Mouse (Mus musculus) forebrain, embryonic 11.5 days (tissue): ENCODE measurements around the gene Cdk5. TPM values are rescaled to one million over a fixed set of nuclear protein-coding genes. Genes with fewer than 3 reads are reported as not detected.

Source experiments
- ATAC-seq: fragments of 200-750 bp; cut with Nextera tagmentation; replicated peaks from 2 replicates; pipeline ENCODE4 v1.8.0; 2017; ENCODE audit warnings: moderate TSS enrichment; ENCODE audit not compliant: low FRiP score
- DNase-seq: peaks from one replicate; pipeline ENCODE4 v3.0.0-alpha.2; 2017; ENCODE audit warnings: low spot score
- H3K27ac ChIP-seq: fragments of 300-500 bp; sonication (generic); 2 replicates; pipeline ENCODE4 v1.5.1; 2014; ENCODE audit warnings: low read depth, low read length
- H3K27me3 ChIP-seq: fragments of 300-500 bp; sonication (generic); 2 replicates; pipeline ENCODE4 v1.6.1; 2014; ENCODE audit warnings: mild to moderate bottlenecking, low read length, mixed read lengths; ENCODE audit not compliant: control insufficient read depth, insufficient read depth
- H3K36me3 ChIP-seq: fragments of 300-500 bp; sonication (generic); 2 replicates; pipeline ENCODE4 v1.6.1; 2014; ENCODE audit warnings: mild to moderate bottlenecking, low read length, moderate library complexity, mixed read lengths; ENCODE audit not compliant: control insufficient read depth, insufficient read depth
- H3K4me1 ChIP-seq: fragments of 300-500 bp; sonication (generic); replicated peaks from 2 replicates; pipeline ENCODE4 v1.6.1; 2014; ENCODE audit warnings: low read length, mixed read lengths; ENCODE audit not compliant: control insufficient read depth, insufficient read depth
- H3K4me2 ChIP-seq: fragments of 300-500 bp; sonication (generic); 2 replicates; pipeline ENCODE4 v1.6.1; 2014; ENCODE audit warnings: low read depth, mild to moderate bottlenecking, low read length, moderate library complexity, mixed read lengths; ENCODE audit not compliant: severe bottlenecking
- H3K4me3 ChIP-seq: fragments of 300-500 bp; sonication (generic); 2 replicates; pipeline ENCODE4 v1.5.1; 2014; ENCODE audit warnings: low read depth, low read length
- H3K9ac ChIP-seq: fragments of 300-500 bp; sonication (generic); 2 replicates; pipeline ENCODE4 v1.6.1; 2014; ENCODE audit warnings: low read length
- H3K9me3 ChIP-seq: fragments of 300-500 bp; sonication (generic); 2 replicates; pipeline ENCODE4 v1.6.1; 2016; ENCODE audit warnings: low read length, mixed read lengths; ENCODE audit not compliant: control insufficient read depth
- WGBS: fragments of 180-500 bp; shearing (Covaris S2); extraction: QIAGEN DNeasy Blood & Tissue Kit; methylation state at CpG from one replicate; pipeline ENCODE4 v1.1.7; 2014; 5-methylcytosine and 5-hydroxymethylcytosine counted together
- polyA plus RNA-seq: library from polyadenylated mRNA; unstranded; fragments of >200 nt; fragmentation: Nextera tagmentation; extraction: Ambion mirVana; gene quantifications from 2 replicates; pipeline ENCODE4 v1.2.1, GENCODE M21; 2014

Cdk5 gene
- polyA plus RNA-seq, 1 experiment from 2014 or later, result 47.5 TPM

GRCm38 (mm10) chr5:24381988-24382387 lies 41.3 kb downstream of the Cdk5 start:
- 64% methylated on average over 2 of the region's 2 CpGs for WGBS
- peaks cover 13% of the 10 kb centered on the region for H3K27me3 ChIP-seq
- no peaks in the 10 kb centered on the region for H3K9me3 ChIP-seq
- peaks cover 6% of the 10 kb centered on the region; the same call in 1 of the 2 replicates for H3K4me1 ChIP-seq
- no peak for ATAC-seq
- no peaks in the 10 kb centered on the region for H3K36me3 ChIP-seq
- no peak overlapping the region for H3K27ac ChIP-seq
- no peak overlapping the region for H3K4me3 ChIP-seq
- H3K4me2 ChIP-seq, result no peak overlapping the region
- DNase-seq, result no peak
- H3K9ac ChIP-seq, result no peak overlapping the region

- Histone ChIP-seq H3K36me3 (no peaks in the 10 kb centered on the region), H3K27ac (no peak overlapping the region), H3K9ac (no peak overlapping the region), H3K27me3 (peaks cover 8% of the 10 kb centered on the region), H3K9me3 (no peaks in the 10 kb centered on the region), H3K4me1 (peaks cover 6% of the 10 kb centered on the region; the same call in 1 of the 2 replicates), H3K4me2 (no peak overlapping the region), H3K4me3 (no peak overlapping the region)
- no peak for ATAC-seq
- 66% methylated on average over 6 of the region's 6 CpGs for WGBS
- DNase-seq, result no peak
Measured at GRCm38 (mm10) chr5:24381486-24381885, 41.8 kb downstream of the Cdk5 start.

GRCm38 (mm10) chr5:24380499-24380898 lies 42.8 kb downstream of the Cdk5 start:
- Histone ChIP-seq H3K4me2 (no peak overlapping the region), H3K4me3 (no peak overlapping the region), H3K36me3 (no peaks in the 10 kb centered on the region), H3K9ac (no peak overlapping the region), H3K9me3 (no peaks in the 10 kb centered on the region), H3K27ac (no peak overlapping the region), H3K27me3 (no peaks in the 10 kb centered on the region), H3K4me1 (peaks cover 6% of the 10 kb centered on the region; the same call in 1 of the 2 replicates)
- 90% methylated on average over 4 of the region's 4 CpGs for WGBS
- DNase-seq (no peak), ATAC-seq (no peak)

GRCm38 (mm10) chr5:24379501-24379900 lies 43.8 kb downstream of the Cdk5 start:
- DNase-seq (no peak), ATAC-seq (no peak)
- peaks cover 6% of the 10 kb centered on the region; the same call in 1 of the 2 replicates for H3K4me1 ChIP-seq
- no peaks in the 10 kb centered on the region for H3K9me3 ChIP-seq
- no peak overlapping the region for H3K27ac ChIP-seq
- WGBS, result 80% methylated on average over 4 of the region's 4 CpGs
- H3K27me3 ChIP-seq, result no peaks in the 10 kb centered on the region
- no peak overlapping the region for H3K4me3 ChIP-seq
- no peaks in the 10 kb centered on the region for H3K36me3 ChIP-seq
- H3K4me2 ChIP-seq, result no peak overlapping the region
- H3K9ac ChIP-seq, result no peak overlapping the region

- ATAC-seq (no peak), DNase-seq (no peak)
- Histone ChIP-seq H3K9ac (no peak overlapping the region), H3K4me2 (no peak overlapping the region), H3K27ac (no peak overlapping the region), H3K4me3 (no peak overlapping the region), H3K4me1 (peaks cover 6% of the 10 kb centered on the region; the same call in 1 of the 2 replicates), H3K27me3 (no peaks in the 10 kb centered on the region), H3K9me3 (no peaks in the 10 kb centered on the region), H3K36me3 (no peaks in the 10 kb centered on the region)
- 77% methylated on average over 2 of the region's 2 CpGs for WGBS
Measured at GRCm38 (mm10) chr5:24378700-24379099, 44.6 kb downstream of the Cdk5 start.

GRCm38 (mm10) chr5:24374666-24375328 lies 48.5 kb downstream of the Cdk5 start:
- DNase-seq (no peak), ATAC-seq (no peak)
- no peak overlapping the region for H3K4me2 ChIP-seq
- H3K4me1 ChIP-seq, result no peaks in the 10 kb centered on the region
- H3K9me3 ChIP-seq, result no peaks in the 10 kb centered on the region
- H3K9ac ChIP-seq, result no peak overlapping the region
- H3K27me3 ChIP-seq, result no peaks in the 10 kb centered on the region
- H3K27ac ChIP-seq, result no peak overlapping the region
- H3K36me3 ChIP-seq, result no peaks in the 10 kb centered on the region
- 85% methylated on average over 7 of the region's 7 CpGs for WGBS
- H3K4me3 ChIP-seq, result no peak overlapping the region

GRCm38 (mm10) chr5:24374216-24374615 lies 49.1 kb downstream of the Cdk5 start:
- H3K36me3 ChIP-seq, result no peaks in the 10 kb centered on the region

GRCm38 (mm10) chr5:24373807-24374206 lies 49.5 kb downstream of the Cdk5 start:
- H3K36me3 ChIP-seq, result no peaks in the 10 kb centered on the region
- no peaks in the 10 kb centered on the region for H3K4me1 ChIP-seq
- no peaks in the 10 kb centered on the region for H3K9me3 ChIP-seq
- ATAC-seq (no peak), DNase-seq (no peak)
- no peak overlapping the region for H3K9ac ChIP-seq
- H3K27ac ChIP-seq, result no peak overlapping the region
- H3K4me3 ChIP-seq, result no peak overlapping the region
- no peak overlapping the region for H3K4me2 ChIP-seq
- no peaks in the 10 kb centered on the region for H3K27me3 ChIP-seq
- 55% methylated on average over 5 of the region's 5 CpGs for WGBS

More at GRCm38 (mm10) chr5:24374216-24374615, 49.1 kb downstream of the Cdk5 start:
- Histone ChIP-seq H3K27me3 (no peaks in the 10 kb centered on the region), H3K4me2 (no peak overlapping the region), H3K4me3 (no peak overlapping the region), H3K9me3 (no peaks in the 10 kb centered on the region), H3K27ac (no peak overlapping the region), H3K9ac (no peak overlapping the region), H3K4me1 (no peaks in the 10 kb centered on the region)
- ATAC-seq (no peak), DNase-seq (no peak)
- WGBS, result 79% methylated on average over 6 of the region's 6 CpGs

GRCm38 (mm10) chr5:24369767-24370166 lies 53.6 kb downstream of the Cdk5 start:
- no peak for DNase-seq
- no peaks in the 10 kb centered on the region for H3K27me3 ChIP-seq
- ATAC-seq, result no peak
- H3K4me2 ChIP-seq, result no peak overlapping the region
- H3K36me3 ChIP-seq, result no peaks in the 10 kb centered on the region
- no peaks in the 10 kb centered on the region for H3K4me1 ChIP-seq
- H3K9me3 ChIP-seq, result no peaks in the 10 kb centered on the region
- H3K9ac ChIP-seq, result no peak overlapping the region
- H3K27ac ChIP-seq, result no peak overlapping the region
- WGBS, result 90% methylated on average over 9 of the region's 9 CpGs
- H3K4me3 ChIP-seq, result no peak overlapping the region
